10 mouse cellular contexts compared by ENCODE assay signal in the genomic region with DNA sequence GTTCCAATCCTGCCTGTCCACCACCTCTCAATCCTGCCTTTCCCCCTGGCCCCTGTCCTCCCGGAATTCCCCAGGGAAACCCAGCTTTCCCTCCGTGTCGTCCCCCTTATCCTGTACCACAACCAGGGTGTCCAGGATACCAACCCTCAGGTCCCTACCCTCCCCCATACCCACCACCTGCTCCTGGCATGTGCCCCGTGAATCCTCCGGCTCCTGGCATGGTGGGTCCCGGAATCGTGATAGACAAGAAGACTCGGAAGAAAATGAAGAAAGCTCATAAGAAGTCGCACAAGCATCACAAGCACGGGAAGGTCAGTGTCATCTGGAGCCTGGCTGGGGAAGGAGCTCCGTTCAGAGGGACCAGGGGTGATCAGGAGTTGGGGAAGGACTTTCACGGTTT. TPM values are rescaled to one million over a fixed set of nuclear protein-coding genes. Genes with fewer than 3 reads are reported as not detected.
DNase-seq lines count a peak whose midpoint lies in the region; ATAC-seq and TF ChIP-seq lines count a peak whose summit lies in the region.
"Had no signal": no experiment of that assay in that cellular context is flagged by ENCODE, and none has a peak within 500 bp of the region (broad histone marks: within the 10 kb centered on the region; RNA-seq: fewer than 3 reads in every experiment).

No protein-coding gene starts in this region.

- no peak overlapping the region; the same call in 1 of the 2 replicates for H3K27ac ChIP-seq in forebrain, embryonic 10.5 days
- no peak overlapping the region for H3K27ac ChIP-seq in forebrain, embryonic 12.5 days
- H3K27ac ChIP-seq in lung, postnatal 0 days (ENCODE audit: low read length), result no peak overlapping the region
- peak overlapping the region; percentile 69; the same call in 1 of the 2 replicates for H3K27ac ChIP-seq in embryonic fibroblast, embryonic 13.5 days (ENCODE audit: insufficient read depth, low read length)
- H3K27ac ChIP-seq in macrophage, result peak overlapping the region; percentile 59
- H3K27ac ChIP-seq: forebrain, embryonic 15.5 days; layer of hippocampus, adult 2 months had no signal

- H3K79me2 ChIP-seq in macrophage (ENCODE audit: inconsistent target), result peaks cover 34% of the 10 kb centered on the region

- no peak for DNase-seq in forebrain, embryonic 10.5 days (ENCODE audit: extremely low spot score, low spot score)
- no peak for DNase-seq in lung, postnatal 0 days (ENCODE audit: low spot score)
- DNase-seq in lung, postnatal 36 days, result no peak
- no peak for DNase-seq in spleen, adult 12 weeks (ENCODE audit: low spot score)

- no peaks in the 10 kb centered on the region for H3K27me3 ChIP-seq in forebrain, embryonic 10.5 days (ENCODE audit: poor library complexity, severe bottlenecking)
- H3K27me3 ChIP-seq in forebrain, embryonic 12.5 days, result no peaks in the 10 kb centered on the region
- H3K27me3 ChIP-seq in lung, postnatal 0 days (replicated peaks; ENCODE audit: insufficient read depth, low read length), result no peaks in the 10 kb centered on the region
- H3K27me3 ChIP-seq: forebrain, embryonic 15.5 days had no signal

- 0 out of 2 replicates have a peak, but pooled peaks have one; percentile 3 for TF ChIP-seq POLR2A in embryonic fibroblast, embryonic 13.5 days (IDR thresholded peaks at IDR 0.05; ENCODE audit: low read depth, low read length)

- no peak for ATAC-seq in forebrain, embryonic 12.5 days (ENCODE audit: low FRiP score)
- no peak for ATAC-seq in lung, postnatal 0 days
- no peak for ATAC-seq in frontal cortex, adult (ENCODE audit: low TSS enrichment)
- ATAC-seq: forebrain, embryonic 15.5 days had no signal

- no peak overlapping the region for H3K9ac ChIP-seq in forebrain, embryonic 12.5 days
- H3K9ac ChIP-seq in lung, postnatal 0 days (replicated peaks; ENCODE audit: low read depth), result no peak overlapping the region
- H3K9ac ChIP-seq: forebrain, embryonic 15.5 days had no signal

- no peak for TF ChIP-seq CTCF in lung, postnatal 0 days (IDR thresholded peaks at IDR 0.05)
- no peak for TF ChIP-seq CTCF in embryonic fibroblast, embryonic 13.5 days (IDR thresholded peaks at IDR 0.05; ENCODE audit: borderline replicate concordance, insufficient read depth, low read length)

- H3K9me3 ChIP-seq in forebrain, embryonic 10.5 days, result no peaks in the 10 kb centered on the region
- no peaks in the 10 kb centered on the region for H3K9me3 ChIP-seq in forebrain, embryonic 12.5 days
- H3K9me3 ChIP-seq in lung, postnatal 0 days (ENCODE audit: low read length), result no peaks in the 10 kb centered on the region
- H3K9me3 ChIP-seq: forebrain, embryonic 15.5 days had no signal

- 84% methylated on average over 12 of the region's 12 CpGs for WGBS in forebrain, embryonic 10.5 days
- 87% methylated on average over 12 of the region's 12 CpGs for WGBS in forebrain, embryonic 12.5 days
- 75% methylated on average over 12 of the region's 12 CpGs for WGBS in lung, postnatal 0 days
- WGBS in macrophage (ENCODE audit: missing documents), result 36% methylated on average over 11 of the region's 12 CpGs

- peaks cover 29% of the 10 kb centered on the region for H3K4me1 ChIP-seq in forebrain, embryonic 10.5 days
- H3K4me1 ChIP-seq in forebrain, embryonic 12.5 days, result peaks cover 18% of the 10 kb centered on the region
- H3K4me1 ChIP-seq in lung, postnatal 0 days (ENCODE audit: insufficient read depth, low read depth, low read length), result no peaks in the 10 kb centered on the region
- peaks cover 11% of the 10 kb centered on the region; the same call in 1 of the 2 replicates for H3K4me1 ChIP-seq in embryonic fibroblast, embryonic 13.5 days (ENCODE audit: control insufficient read depth, insufficient read depth, low read length)

- H3K36me3 ChIP-seq in forebrain, embryonic 10.5 days (replicated peaks), result peaks cover 14% of the 10 kb centered on the region
- H3K36me3 ChIP-seq in forebrain, embryonic 12.5 days (replicated peaks), result 0 out of 2 replicates have a peak, but pooled peaks cover 5% of the 10 kb centered on the region
- no peaks in the 10 kb centered on the region for H3K36me3 ChIP-seq in lung, postnatal 0 days (ENCODE audit: insufficient read depth, low read length)
- H3K36me3 ChIP-seq in macrophage (ENCODE audit: inconsistent target), result peaks cover 13% of the 10 kb centered on the region; the same call in 1 of the 2 replicates

- no peak overlapping the region for H3K4me2 ChIP-seq in forebrain, embryonic 12.5 days
- H3K4me2 ChIP-seq in lung, postnatal 0 days (replicated peaks; ENCODE audit: low read depth, low read length), result peak overlapping the region; percentile 51; the same call in 1 of the 2 replicates

- TF ChIP-seq EP300 in lung, postnatal 0 days (IDR thresholded peaks at IDR 0.05), result no peak

- peak overlapping the region; percentile 49; the same call in 1 of the 2 replicates for H3K4me3 ChIP-seq in forebrain, embryonic 10.5 days
- no peak overlapping the region for H3K4me3 ChIP-seq in forebrain, embryonic 12.5 days (replicated peaks)
- H3K4me3 ChIP-seq in lung, postnatal 0 days (ENCODE audit: low read depth, low read length), result no peak overlapping the region
- H3K4me3 ChIP-seq in embryonic fibroblast, embryonic 13.5 days (ENCODE audit: insufficient read depth, low read length), result peak overlapping the region; percentile 1; the same call in 1 of the 2 replicates
- H3K4me3 ChIP-seq in macrophage (ENCODE audit: inconsistent target), result peak overlapping the region; percentile 90
- H3K4me3 ChIP-seq: forebrain, embryonic 15.5 days; layer of hippocampus, adult 2 months had no signal

RNA-seq across cellular contexts. Expression of gene Prr13, which starts 1.6 kb away (rescaled TPM):
- polyA plus RNA-seq in forebrain, embryonic 10.5 days (2016; fragmentation: Nextera tagmentation; extraction: Ambion mirVana), result 70.7 and 74.6 TPM in 2 replicates
- polyA plus RNA-seq in forebrain, embryonic 12.5 days (2016; fragmentation: Nextera tagmentation; extraction: Ambion mirVana), result 82.9 and 86.9 TPM in 2 replicates
- polyA plus RNA-seq in lung, postnatal 0 days (2015; fragmentation: Nextera tagmentation; extraction: Ambion mirVana), result 110 and 128 TPM in 2 replicates
- polyA plus RNA-seq in embryonic fibroblast, embryonic 13.5 days (2011; ENCODE audit: insufficient read length, low read depth, missing spikeins), result 127 and 155 TPM in 2 replicates
- 10 to 100 TPM; 28.8 to 99.2 (median 50.4) TPM for total RNA-seq in macrophage (2018; cell fraction: chromatin; rRNA removed)
- 100 to 1,000 TPM; 206 to 293 (median 246) TPM for total RNA-seq in macrophage (2018; cell fraction: cytosol; rRNA removed)
- total RNA-seq in macrophage (2018; cell fraction: nucleus; rRNA removed), result 100 to 1,000 TPM in 18 of 26 experiments, 10 to 100 TPM in 8; 71.4 to 195 (median 119) TPM
- polyA plus RNA-seq in macrophage (2018), result 149 to 380 TPM (median 236 TPM) in 3 replicates

RNA-seq across cellular contexts. Expression of gene Pcbp2, which starts 9.9 kb away (rescaled TPM):
- polyA plus RNA-seq in forebrain, embryonic 10.5 days (2016; fragmentation: Nextera tagmentation; extraction: Ambion mirVana), result 205 and 217 TPM in 2 replicates
- polyA plus RNA-seq in forebrain, embryonic 12.5 days (2016; fragmentation: Nextera tagmentation; extraction: Ambion mirVana), result 191 and 192 TPM in 2 replicates
- polyA plus RNA-seq in lung, postnatal 0 days (2015; fragmentation: Nextera tagmentation; extraction: Ambion mirVana), result 154 and 157 TPM in 2 replicates
- polyA plus RNA-seq in embryonic fibroblast, embryonic 13.5 days (2011; ENCODE audit: insufficient read length, low read depth, missing spikeins), result 653 and 702 TPM in 2 replicates
- 100 to 1,000 TPM; 282 to 698 (median 421) TPM for total RNA-seq in macrophage (2018; cell fraction: chromatin; rRNA removed)
- total RNA-seq in macrophage (2018; cell fraction: cytosol; rRNA removed), result 100 to 1,000 TPM; 519 to 726 (median 593) TPM
- total RNA-seq in macrophage (2018; cell fraction: nucleus; rRNA removed), result 100 to 1,000 TPM; 274 to 476 (median 355) TPM
- polyA plus RNA-seq in macrophage (2018), result 469 to 548 TPM (median 534 TPM) in 3 replicates

RNA-seq across cellular contexts. Expression of gene Amhr2, which starts 15.2 kb away (rescaled TPM):
- polyA plus RNA-seq in forebrain, embryonic 10.5 days (2016; fragmentation: Nextera tagmentation; extraction: Ambion mirVana), result 0.33 TPM in 1 of 2 replicates, not detected in the other
- 0.22 TPM in 2 replicates for polyA plus RNA-seq in forebrain, embryonic 12.5 days (2016; fragmentation: Nextera tagmentation; extraction: Ambion mirVana)
- polyA plus RNA-seq in lung, postnatal 0 days (2015; fragmentation: Nextera tagmentation; extraction: Ambion mirVana), result 8.3 and 11.0 TPM in 2 replicates
- not detected in 2 replicates for polyA plus RNA-seq in embryonic fibroblast, embryonic 13.5 days (2011; ENCODE audit: insufficient read length, low read depth, missing spikeins)
- 1 to 10 TPM in 1 of 26 experiments, under 1 TPM in 5, not detected in 20; 0.35 to 3.0 (median 0.71) TPM for total RNA-seq in macrophage (2018; cell fraction: chromatin; rRNA removed)
- under 1 TPM in 1 of 26 experiments, not detected in 25; 0.10 TPM for total RNA-seq in macrophage (2018; cell fraction: cytosol; rRNA removed)
- 1 to 10 TPM in 1 of 26 experiments, under 1 TPM in 7, not detected in 18; 0.26 to 1.1 (median 0.40) TPM for total RNA-seq in macrophage (2018; cell fraction: nucleus; rRNA removed)
- 0.07 TPM in 1 of 3 replicates, not detected in the others for polyA plus RNA-seq in macrophage (2018)

RNA-seq across cellular contexts. Expression of gene Gm10337, which starts 43.1 kb away (rescaled TPM):
- not detected in 2 replicates for polyA plus RNA-seq in forebrain, embryonic 10.5 days (2016; fragmentation: Nextera tagmentation; extraction: Ambion mirVana)
- 3.9 and 7.9 TPM in 2 replicates for polyA plus RNA-seq in forebrain, embryonic 12.5 days (2016; fragmentation: Nextera tagmentation; extraction: Ambion mirVana)
- polyA plus RNA-seq in lung, postnatal 0 days (2015; fragmentation: Nextera tagmentation; extraction: Ambion mirVana), result 2.0 TPM in 1 of 2 replicates, not detected in the other
- not detected in 2 replicates for polyA plus RNA-seq in embryonic fibroblast, embryonic 13.5 days (2011; ENCODE audit: insufficient read length, low read depth, missing spikeins)
- not detected for total RNA-seq in macrophage (2018; cell fraction: chromatin; rRNA removed)
- not detected for total RNA-seq in macrophage (2018; cell fraction: cytosol; rRNA removed)
- not detected for total RNA-seq in macrophage (2018; cell fraction: nucleus; rRNA removed)
- not detected in 3 replicates for polyA plus RNA-seq in macrophage (2018)
- total RNA-seq: layer of hippocampus, adult 2 months had no signal

RNA-seq across cellular contexts. Expression of gene Sp1, which starts 54.5 kb away (rescaled TPM):
- polyA plus RNA-seq in forebrain, embryonic 10.5 days (2016; fragmentation: Nextera tagmentation; extraction: Ambion mirVana), result 9.7 and 9.9 TPM in 2 replicates
- polyA plus RNA-seq in forebrain, embryonic 12.5 days (2016; fragmentation: Nextera tagmentation; extraction: Ambion mirVana), result 10.8 and 11.2 TPM in 2 replicates
- 7.3 and 8.6 TPM in 2 replicates for polyA plus RNA-seq in lung, postnatal 0 days (2015; fragmentation: Nextera tagmentation; extraction: Ambion mirVana)
- 42.6 and 51.9 TPM in 2 replicates for polyA plus RNA-seq in embryonic fibroblast, embryonic 13.5 days (2011; ENCODE audit: insufficient read length, low read depth, missing spikeins)
- 10 to 100 TPM; 25.2 to 50.1 (median 38.2) TPM for total RNA-seq in macrophage (2018; cell fraction: chromatin; rRNA removed)
- 10 to 100 TPM; 28.8 to 47.4 (median 37.9) TPM for total RNA-seq in macrophage (2018; cell fraction: cytosol; rRNA removed)
- total RNA-seq in macrophage (2018; cell fraction: nucleus; rRNA removed), result 10 to 100 TPM; 29.8 to 76.0 (median 40.8) TPM
- 19.8 to 22.7 TPM (median 22.6 TPM) in 3 replicates for polyA plus RNA-seq in macrophage (2018)

Comparison
In these comparisons a context has a peak if more than half of its experiments do, and no peak if none do; other contexts are left out.
1. H3K4me3 ChIP-seq: peak in forebrain, embryonic 10.5 days (single experiment), embryonic fibroblast, embryonic 13.5 days (single experiment) and macrophage (single experiment); none in forebrain, embryonic 12.5 days (single experiment) and lung, postnatal 0 days (single experiment).
2. H3K27ac ChIP-seq: peak in embryonic fibroblast, embryonic 13.5 days (single experiment) and macrophage (single experiment); none in forebrain, embryonic 10.5 days (single experiment), forebrain, embryonic 12.5 days (single experiment) and lung, postnatal 0 days (single experiment).